Mouse (Mus musculus): Measurements from ENCODE around the gene Serbp1. TPM values are rescaled to one million over a fixed set of nuclear protein-coding genes. Genes with fewer than 3 reads are reported as not detected.

The Serbp1 gene
- total and polyA plus RNA-seq, 3 experiments = 53.6 to 227 (median 196) TPM

GRCm38 (mm10) chr6:67236491-67237234, 1.3 kb upstream of the Serbp1 start:
- no peak overlapping the region for H3K9ac ChIP-seq (ENCODE audit: low read depth, low read length)
- H3K4me3 ChIP-seq = no peak overlapping the region
- H3K27ac ChIP-seq = no peak overlapping the region
- no peaks in the 10 kb centered on the region for H3K4me1 ChIP-seq (ENCODE audit: control insufficient read depth, insufficient read depth, low read length)
- no peaks in the 10 kb centered on the region for H3K27me3 ChIP-seq (ENCODE audit: control insufficient read depth, insufficient read depth, low read length)
- intact Hi-C loops (cut with DNase I) = no loop called here
- 87% methylated on average over 7 of the region's 7 CpGs for WGBS
- H3K36me3 ChIP-seq (ENCODE audit: control insufficient read depth, insufficient read depth, low read length) = no peaks in the 10 kb centered on the region
- no peak for DNase-seq
- H3K79me2 ChIP-seq (replicated peaks; ENCODE audit: control insufficient read depth, insufficient read depth, low read length) = no peaks in the 10 kb centered on the region
- no peak for TF ChIP-seq EP300 (IDR thresholded peaks at IDR 0.05; ENCODE audit: insufficient read depth, low read depth, low read length)
- TF ChIP-seq POLR2A (IDR thresholded peaks at IDR 0.05; ENCODE audit: insufficient read depth, low read depth, low read length) = no peak
- TF ChIP-seq CTCF (IDR thresholded peaks at IDR 0.05) = no peak

- Histone ChIP-seq H3K9ac (ENCODE audit: low read depth, low read length) (no peak overlapping the region), H3K4me1 (ENCODE audit: control insufficient read depth, insufficient read depth, low read length) (no peaks in the 10 kb centered on the region), H3K27me3 (ENCODE audit: control insufficient read depth, insufficient read depth, low read length) (no peaks in the 10 kb centered on the region), H3K27ac (no peak overlapping the region), H3K4me3 (no peak overlapping the region), H3K79me2 (replicated peaks; ENCODE audit: control insufficient read depth, insufficient read depth, low read length) (no peaks in the 10 kb centered on the region), H3K36me3 (ENCODE audit: control insufficient read depth, insufficient read depth, low read length) (no peaks in the 10 kb centered on the region)
- intact Hi-C loops (cut with DNase I) = no loop called here
- no peak for DNase-seq
- TF ChIP-seq POLR2A (IDR thresholded peaks at IDR 0.05; ENCODE audit: insufficient read depth, low read depth, low read length) = no peak
- no peak for TF ChIP-seq CTCF (IDR thresholded peaks at IDR 0.05)
- no peak for TF ChIP-seq EP300 (IDR thresholded peaks at IDR 0.05; ENCODE audit: insufficient read depth, low read depth, low read length)
- 92% methylated on average over 3 of the region's 3 CpGs for WGBS
These were observed 3.3 kb downstream of the Serbp1 start for GRCm38 (mm10) chr6:67241263-67241662.

- 88% methylated on average over 7 of the region's 7 CpGs for WGBS
- intact Hi-C loops (cut with DNase I) = no loop called here
- no peak for TF ChIP-seq POLR2A (IDR thresholded peaks at IDR 0.05; ENCODE audit: insufficient read depth, low read depth, low read length)
These were observed 5.9 kb downstream of the Serbp1 start for GRCm38 (mm10) chr6:67243765-67244420.

GRCm38 (mm10) chr6:67244451-67244850, 6.5 kb downstream of the Serbp1 start:
- H3K4me1 ChIP-seq (ENCODE audit: control insufficient read depth, insufficient read depth, low read length) = no peaks in the 10 kb centered on the region
- H3K27ac ChIP-seq = no peak overlapping the region
- H3K36me3 ChIP-seq (ENCODE audit: control insufficient read depth, insufficient read depth, low read length) = no peaks in the 10 kb centered on the region
- H3K4me3 ChIP-seq = no peak overlapping the region
- no peaks in the 10 kb centered on the region for H3K79me2 ChIP-seq (replicated peaks; ENCODE audit: control insufficient read depth, insufficient read depth, low read length)
- WGBS = 82% methylated on average over 5 of the region's 5 CpGs
- TF ChIP-seq EP300 (IDR thresholded peaks at IDR 0.05; ENCODE audit: insufficient read depth, low read depth, low read length) = no peak
- TF ChIP-seq CTCF (IDR thresholded peaks at IDR 0.05) = no peak
- no peak for TF ChIP-seq POLR2A (IDR thresholded peaks at IDR 0.05; ENCODE audit: insufficient read depth, low read depth, low read length)
- H3K27me3 ChIP-seq (ENCODE audit: control insufficient read depth, insufficient read depth, low read length) = no peaks in the 10 kb centered on the region
- intact Hi-C loops (cut with DNase I) = no loop called here
- H3K9ac ChIP-seq (ENCODE audit: low read depth, low read length) = no peak overlapping the region
- DNase-seq = no peak

More at GRCm38 (mm10) chr6:67243765-67244420, 5.9 kb downstream of the Serbp1 start:
- no peaks in the 10 kb centered on the region for H3K4me1 ChIP-seq (ENCODE audit: control insufficient read depth, insufficient read depth, low read length)
- no peak overlapping the region for H3K4me3 ChIP-seq
- DNase-seq = no peak
- H3K79me2 ChIP-seq (replicated peaks; ENCODE audit: control insufficient read depth, insufficient read depth, low read length) = no peaks in the 10 kb centered on the region
- H3K9ac ChIP-seq (ENCODE audit: low read depth, low read length) = no peak overlapping the region
- H3K27ac ChIP-seq = no peak overlapping the region
- no peaks in the 10 kb centered on the region for H3K27me3 ChIP-seq (ENCODE audit: control insufficient read depth, insufficient read depth, low read length)
- no peaks in the 10 kb centered on the region for H3K36me3 ChIP-seq (ENCODE audit: control insufficient read depth, insufficient read depth, low read length)

- TF ChIP-seq CTCF (IDR thresholded peaks at IDR 0.05) (no peak), POLR2A (IDR thresholded peaks at IDR 0.05; ENCODE audit: insufficient read depth, low read depth, low read length) (no peak), EP300 (IDR thresholded peaks at IDR 0.05; ENCODE audit: insufficient read depth, low read depth, low read length) (no peak)
- no peaks in the 10 kb centered on the region for H3K79me2 ChIP-seq (replicated peaks; ENCODE audit: control insufficient read depth, insufficient read depth, low read length)
- intact Hi-C loops (cut with DNase I) = no loop called here
- H3K9ac ChIP-seq (ENCODE audit: low read depth, low read length) = no peak overlapping the region
- H3K27ac ChIP-seq = no peak overlapping the region
- no peaks in the 10 kb centered on the region for H3K36me3 ChIP-seq (ENCODE audit: control insufficient read depth, insufficient read depth, low read length)
- H3K27me3 ChIP-seq (ENCODE audit: control insufficient read depth, insufficient read depth, low read length) = no peaks in the 10 kb centered on the region
- WGBS = 87% methylated on average over 4 of the region's 4 CpGs
- no peak for DNase-seq
- H3K4me1 ChIP-seq (ENCODE audit: control insufficient read depth, insufficient read depth, low read length) = no peaks in the 10 kb centered on the region
- H3K4me3 ChIP-seq = no peak overlapping the region
These were observed 13.1 kb downstream of the Serbp1 start for GRCm38 (mm10) chr6:67251095-67251494.

GRCm38 (mm10) chr6:67264935-67265334, 27.0 kb downstream of the Serbp1 start:
- no peaks in the 10 kb centered on the region for H3K27me3 ChIP-seq (ENCODE audit: control insufficient read depth, insufficient read depth, low read length)
- H3K9ac ChIP-seq (ENCODE audit: low read depth, low read length) = no peak overlapping the region
- peaks cover 5% of the 10 kb centered on the region; the same call in 1 of the 2 replicates for H3K4me1 ChIP-seq (ENCODE audit: control insufficient read depth, insufficient read depth, low read length)
- no peak for DNase-seq
- H3K27ac ChIP-seq = no peak overlapping the region
- TF ChIP-seq CTCF (IDR thresholded peaks at IDR 0.05) (no peak), EP300 (IDR thresholded peaks at IDR 0.05; ENCODE audit: insufficient read depth, low read depth, low read length) (no peak), POLR2A (IDR thresholded peaks at IDR 0.05; ENCODE audit: insufficient read depth, low read depth, low read length) (no peak)
- H3K36me3 ChIP-seq (ENCODE audit: control insufficient read depth, insufficient read depth, low read length) = peaks cover 9% of the 10 kb centered on the region
- peaks cover 2% of the 10 kb centered on the region; the same call in 1 of the 2 replicates for H3K79me2 ChIP-seq (replicated peaks; ENCODE audit: control insufficient read depth, insufficient read depth, low read length)
- no peak overlapping the region for H3K4me3 ChIP-seq
- WGBS = 74% methylated on average over 7 of the region's 7 CpGs
- intact Hi-C loops (cut with DNase I) = loop anchor here (5.0 to 10.0 kb wide), 3 partner anchors 230 to 368 kb away; partner anchors contain the start of genes Gadd45a and Gng12

All from heart, adult 2 months (tissue).